Mouse (Mus musculus): Measurements from ENCODE around the gene Flrt3.

Gene Flrt3

DNA sequence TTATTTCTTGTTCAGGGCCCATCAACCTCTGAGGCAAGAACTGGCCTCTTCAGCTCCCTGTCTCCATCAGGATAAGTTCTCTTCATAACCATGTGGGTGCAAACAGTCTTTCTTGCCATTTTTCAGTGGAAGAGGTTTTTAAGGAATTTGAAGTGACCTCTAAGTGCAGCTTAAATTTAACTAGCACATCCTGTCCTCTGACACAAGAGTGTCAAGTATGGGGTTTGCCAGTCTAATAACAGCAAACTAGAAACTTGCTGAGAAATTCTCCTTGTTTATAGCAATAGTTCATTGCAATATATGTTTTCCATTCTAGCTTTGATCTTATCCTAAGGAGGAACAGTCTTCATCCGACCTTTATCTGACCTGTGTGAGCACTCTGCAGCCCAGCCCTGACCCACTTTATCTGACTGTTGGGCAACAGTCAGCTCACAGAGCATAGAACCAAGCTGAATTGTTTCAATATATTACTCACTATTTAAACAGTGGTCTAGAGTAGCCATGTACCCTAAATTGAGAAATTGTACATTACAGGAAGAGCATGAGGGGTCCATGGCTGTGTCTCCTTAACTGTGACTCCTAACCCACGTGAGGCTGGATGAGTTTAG, 49.4 kb downstream of the Flrt3 start:
- DNase-seq (ENCODE audit: low spot score), result no peak

DNA sequence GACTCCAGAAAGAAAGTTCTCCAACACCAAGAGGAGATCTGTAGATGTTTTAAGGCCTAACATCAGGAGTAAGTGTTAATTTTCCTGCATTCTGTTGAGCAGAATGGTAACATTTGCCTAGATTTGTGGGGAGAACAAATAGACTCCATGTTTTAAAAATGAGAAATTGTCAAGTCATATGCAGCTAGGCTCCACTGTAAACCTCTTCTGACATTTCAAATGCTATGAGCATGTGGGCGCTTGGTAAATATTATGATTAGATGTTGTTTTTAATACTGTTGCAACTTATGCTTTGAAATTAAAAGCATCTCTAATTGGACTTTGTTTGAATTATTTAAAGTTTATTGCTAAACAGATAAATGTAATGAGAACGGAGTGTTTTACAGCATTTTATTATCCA, 55.8 kb downstream of the Flrt3 start:
- no peak for DNase-seq (ENCODE audit: low spot score)
